Mouse (Mus musculus) v-Abl transformed pro-B cells (cell line): ENCODE results near the gene Mif4gd.

Source experiments
- in situ Hi-C, 2 experiments: fragments of 400-800 bp; cut with MboI; formaldehyde crosslinking; loops; one replicate each; pipeline ENCODE4 v1.15.1; 2025; ENCODE audit not compliant: unreplicated experiment in 2 of 2

Mif4gd gene

GRCm38 (mm10) chr11:115615875-115616274 is 3.1 kb upstream of the Mif4gd start:
- in situ Hi-C loops = loop anchor here (10.0 kb wide), 2 partner anchors 199 to 261 kb away; partner anchors contain the start of genes Caskin2 (in 1 of the 2) and Tsen54 (in 1 of the 2)

- in situ Hi-C loops = loop anchor here (10.0 kb wide), 2 partner anchors 200 to 260 kb away; partner anchors contain the start of genes Caskin2 (in 1 of the 2) and Tsen54 (in 1 of the 2)
Observed at GRCm38 (mm10) chr11:115615108-115615825, 2.5 kb upstream of the Mif4gd start.

DNA sequence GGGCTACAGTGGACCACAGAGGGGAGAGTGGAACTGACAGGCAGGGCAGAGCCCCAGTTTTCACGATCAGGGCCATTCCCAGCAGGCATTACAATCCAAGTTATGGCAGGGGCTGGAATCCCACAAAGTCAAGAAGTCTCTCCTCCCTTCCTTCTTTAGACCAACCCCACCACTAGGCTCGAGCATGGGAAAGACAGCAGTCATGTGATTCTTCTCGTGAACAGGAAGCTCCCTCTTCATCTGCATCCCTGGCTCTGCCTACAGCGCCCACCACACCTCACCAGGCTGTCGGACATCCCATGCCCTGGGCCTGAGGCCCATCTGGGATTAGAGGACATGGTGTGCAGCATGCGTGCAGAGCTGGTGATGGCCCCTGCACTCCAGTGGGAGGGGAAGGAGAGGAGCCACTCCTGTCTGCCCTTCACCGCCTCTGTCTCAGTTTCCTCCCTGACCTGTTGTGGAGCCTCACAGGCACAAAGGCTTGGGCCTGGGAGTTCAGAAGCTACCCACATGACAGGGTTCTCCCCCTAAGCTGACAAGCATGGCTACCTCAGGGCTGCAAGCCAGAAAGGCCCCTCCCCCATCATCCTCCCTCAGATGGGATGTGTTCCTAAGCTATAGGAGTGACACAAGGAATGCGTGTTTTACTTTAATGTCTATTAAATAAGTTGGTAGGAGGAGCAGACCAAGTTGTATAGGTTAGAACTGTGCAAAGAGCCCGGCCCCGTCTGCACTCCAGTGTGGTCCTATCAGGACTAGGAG is 1.8 kb upstream of the Mif4gd start:
- in situ Hi-C loops = loop anchor here (5.0 to 10.0 kb wide), 5 partner anchors 52 to 260 kb away; partner anchors contain the start of genes Caskin2 (in 1 of the 2), Nup85 (in 1 of the 2) and Tsen54 (in 1 of the 2)

- in situ Hi-C loops = loop anchor here (5.0 to 10.0 kb wide), 5 partner anchors 51 to 259 kb away; partner anchors contain the start of genes Caskin2 (in 1 of the 2), Nup85 (in 1 of the 2) and Tsen54 (in 1 of the 2)
Observed at GRCm38 (mm10) chr11:115613138-115613945, 573 bp upstream of the Mif4gd start.

GRCm38 (mm10) chr11:115612059-115612409 is 735 bp downstream of the Mif4gd start:
- in situ Hi-C loops = loop anchor here (5.0 to 10.0 kb wide), 5 partner anchors 50 to 257 kb away; partner anchors contain the start of genes Caskin2 (in 1 of the 2), Nup85 (in 1 of the 2) and Tsen54 (in 1 of the 2)

- in situ Hi-C loops = loop anchor here (5.0 to 10.0 kb wide), 5 partner anchors 49 to 256 kb away; partner anchors contain the start of genes Caskin2 (in 1 of the 2), Nup85 (in 1 of the 2) and Tsen54 (in 1 of the 2)
Observed at GRCm38 (mm10) chr11:115611173-115611572, 1.6 kb downstream of the Mif4gd start.

- in situ Hi-C loops = no loop called here
Observed at GRCm38 (mm10) chr11:115609576-115609975, 3.2 kb downstream of the Mif4gd start.

- in situ Hi-C loops = no loop called here
Observed at GRCm38 (mm10) chr11:115608421-115609399, 4.1 kb downstream of the Mif4gd start.

DNA sequence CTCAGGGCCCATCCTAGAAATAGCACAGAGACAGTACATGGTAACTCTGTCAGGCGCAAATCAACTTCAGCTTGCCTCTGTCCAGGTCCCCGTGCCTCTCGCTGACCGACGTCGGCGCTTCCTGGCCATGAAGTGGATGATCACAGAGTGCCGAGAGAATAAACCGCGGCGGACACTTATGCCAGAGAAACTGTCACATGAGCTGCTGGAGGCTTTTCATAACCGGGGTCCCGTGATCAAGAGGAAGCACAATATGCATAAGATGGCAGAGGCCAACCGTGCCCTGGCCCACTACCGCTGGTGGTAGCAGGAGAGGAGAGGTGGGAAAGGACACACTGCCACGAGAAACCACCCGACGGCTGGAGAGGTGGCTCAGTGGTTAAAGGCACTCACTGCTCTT is 6.0 kb downstream of the Mif4gd start:
- in situ Hi-C loops = no loop called here

DNA sequence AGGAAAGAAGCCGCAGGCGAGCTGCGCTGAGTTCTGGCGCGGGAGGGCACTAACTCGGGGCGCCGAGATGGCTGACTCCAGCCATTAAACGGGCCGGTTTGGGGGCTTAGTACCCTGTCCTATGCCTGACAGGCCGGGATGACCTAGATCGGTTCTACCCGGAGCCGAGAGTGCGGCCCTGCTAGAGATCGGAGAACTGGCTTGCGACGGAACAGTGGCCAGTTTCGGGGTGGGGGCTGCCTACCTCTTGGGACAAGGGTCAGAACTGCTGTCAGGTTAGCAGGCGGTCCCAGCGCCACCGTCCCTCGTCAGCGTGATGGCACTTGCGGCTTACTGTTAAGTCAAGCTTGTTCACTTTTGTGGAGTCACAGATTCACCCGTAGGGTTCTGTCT is 8.5 kb downstream of the Mif4gd start:
- in situ Hi-C loops = no loop called here

GRCm38 (mm10) chr11:115603476-115604303 is 9.1 kb downstream of the Mif4gd start, which contains the start of the genes Mrps7 and Gga3:
Gene Mrps7 (plus strand): TSS chr11:115603925.
Gene Gga3 (minus strand): TSS chr11:115604051.
- in situ Hi-C loops = no loop called here

- in situ Hi-C loops = no loop called here
Observed at GRCm38 (mm10) chr11:115603128-115603475, 9.7 kb downstream of the Mif4gd start.

- in situ Hi-C loops = no loop called here
Observed at GRCm38 (mm10) chr11:115601174-115601573, 11.6 kb downstream of the Mif4gd start.

DNA sequence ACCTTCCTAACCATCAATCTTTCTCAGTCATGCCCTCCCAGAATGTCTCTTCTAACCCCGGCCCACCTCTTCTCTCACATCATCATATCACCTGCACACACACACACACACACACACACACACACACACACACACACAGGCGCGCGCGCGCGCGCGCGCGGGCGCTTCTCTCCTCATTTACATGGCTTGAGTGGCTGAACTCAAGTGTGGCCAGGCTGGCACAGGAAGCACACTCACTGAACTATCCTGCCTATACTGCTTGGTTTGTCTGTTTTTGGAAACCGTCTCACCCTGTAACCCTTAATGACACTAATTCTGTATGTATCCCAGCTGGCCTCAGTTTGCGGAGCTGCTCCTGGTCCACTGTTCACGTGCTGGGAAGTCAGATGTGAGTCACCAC is 12.0 kb downstream of the Mif4gd start:
- in situ Hi-C loops = no loop called here

DNA sequence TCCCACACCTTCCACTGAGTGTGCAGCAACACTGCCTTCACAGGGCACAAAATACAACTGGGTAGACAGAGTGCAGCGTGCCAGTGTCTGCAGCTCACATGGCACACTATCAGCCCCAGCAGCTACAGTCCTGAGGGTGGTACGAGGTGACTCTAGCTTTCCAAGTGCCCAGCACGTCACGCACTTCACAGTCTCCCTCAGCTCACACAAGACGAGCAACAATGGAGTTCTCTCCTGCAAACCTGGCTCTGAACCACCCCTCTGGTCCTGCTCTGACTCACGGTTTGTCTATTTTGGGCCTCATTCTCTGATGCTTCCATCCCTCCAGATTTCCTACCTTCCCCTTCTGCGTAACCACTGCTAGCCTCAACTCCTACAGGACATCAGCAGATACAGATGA is 13.0 kb downstream of the Mif4gd start:
- in situ Hi-C loops = no loop called here

GRCm38 (mm10) chr11:115598309-115598708 is 14.5 kb downstream of the Mif4gd start:
- in situ Hi-C loops = no loop called here

DNA sequence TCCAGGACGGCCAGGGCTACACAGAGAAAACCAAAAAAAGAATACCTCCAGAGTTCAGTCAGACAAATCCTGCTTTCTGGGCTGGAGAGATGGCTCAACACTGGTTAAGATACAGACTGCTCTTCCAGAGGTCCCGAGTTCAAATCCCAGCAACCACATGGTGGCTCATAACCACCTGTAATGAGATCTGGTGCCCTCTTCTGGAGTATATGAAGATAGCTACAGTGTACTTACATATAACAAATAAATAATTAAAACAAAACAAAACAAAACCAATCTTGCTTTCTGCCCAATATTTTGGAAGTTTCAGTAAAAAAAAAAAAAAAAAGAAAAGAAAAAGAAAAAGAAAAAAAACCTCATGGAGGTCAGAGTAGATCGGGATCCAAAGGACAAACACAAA is 17.6 kb downstream of the Mif4gd start:
- in situ Hi-C loops = no loop called here

DNA sequence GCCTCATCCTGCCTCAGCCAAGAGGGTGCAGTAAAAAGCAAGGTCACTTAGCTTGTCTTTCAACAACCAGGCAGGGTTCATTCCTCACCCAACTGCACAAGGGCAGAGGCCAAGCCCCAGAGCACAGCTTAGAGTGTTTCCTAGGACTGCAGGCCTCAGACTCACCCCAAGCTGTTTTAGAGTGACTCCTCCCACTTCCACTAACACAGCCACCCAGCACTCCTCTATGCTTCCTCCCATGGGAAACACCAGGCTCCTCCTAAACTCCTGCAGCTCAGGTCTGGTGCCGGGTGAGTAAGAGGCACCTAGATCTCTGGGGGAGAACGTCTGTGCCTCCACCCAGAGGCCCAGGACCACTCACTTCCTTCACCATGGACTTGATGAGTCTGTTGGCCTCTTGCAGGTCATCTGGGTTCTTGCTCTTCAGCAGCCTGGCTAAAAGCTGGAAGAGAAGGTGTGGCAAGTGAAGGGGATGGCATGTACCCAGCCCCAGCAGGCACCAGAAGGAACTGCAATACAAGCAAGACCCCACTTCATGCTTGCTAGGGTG is 22.2 kb downstream of the Mif4gd start:
- in situ Hi-C loops = no loop called here
